Mouse (Mus musculus) forebrain, embryonic 11.5 days (tissue): Measurements from ENCODE around the gene Cdc14a. TPM values are rescaled to one million over a fixed set of nuclear protein-coding genes. Genes with fewer than 3 reads are reported as not detected.

ENCODE experiments used
- polyA plus RNA-seq: library from polyadenylated mRNA; unstranded; fragments of >200 nt; fragmentation: Nextera tagmentation; extraction: Ambion mirVana; gene quantifications from 2 replicates; pipeline ENCODE4 v1.2.1, GENCODE M21; 2014

The Cdc14a gene
- polyA plus RNA-seq, 1 experiment from 2014 or later, result 23.0 TPM

Other genes with a start within 250 kb of the Cdc14a start
- 0.21 and 0.93 TPM in 2 replicates for gene Gpr88, start 170.5 kb downstream of the Cdc14a start, polyA plus RNA-seq
- 112 and 117 TPM in 2 replicates for gene Rtca, start 84.2 kb upstream of the Cdc14a start, polyA plus RNA-seq
- 13.5 and 14.4 TPM in 2 replicates for gene Dbt, start 89.0 kb upstream of the Cdc14a start, polyA plus RNA-seq
- gene Lrrc39, start 138.9 kb upstream of the Cdc14a start, polyA plus RNA-seq, result 0.72 and 0.85 TPM in 2 replicates
- 41.4 and 42.6 TPM in 2 replicates for gene Sass6, start 170.9 kb upstream of the Cdc14a start, polyA plus RNA-seq
- gene Trmt13, start 190.6 kb upstream of the Cdc14a start, polyA plus RNA-seq, result 28.6 and 29.0 TPM in 2 replicates
- 83.2 and 88.1 TPM in 2 replicates for gene Mfsd14a, start 238.6 kb upstream of the Cdc14a start, polyA plus RNA-seq